Mouse (Mus musculus) spleen, postnatal 14 days (tissue): ENCODE measurements around the gene Slf2.

Source experiments
- DNase-seq, 2 experiments: peaks; one replicate each; pipeline ENCODE4 v3.0.0; 2021 to 2022; ENCODE audit warnings: low spot score in 2 of 2

The Slf2 gene

DNA sequence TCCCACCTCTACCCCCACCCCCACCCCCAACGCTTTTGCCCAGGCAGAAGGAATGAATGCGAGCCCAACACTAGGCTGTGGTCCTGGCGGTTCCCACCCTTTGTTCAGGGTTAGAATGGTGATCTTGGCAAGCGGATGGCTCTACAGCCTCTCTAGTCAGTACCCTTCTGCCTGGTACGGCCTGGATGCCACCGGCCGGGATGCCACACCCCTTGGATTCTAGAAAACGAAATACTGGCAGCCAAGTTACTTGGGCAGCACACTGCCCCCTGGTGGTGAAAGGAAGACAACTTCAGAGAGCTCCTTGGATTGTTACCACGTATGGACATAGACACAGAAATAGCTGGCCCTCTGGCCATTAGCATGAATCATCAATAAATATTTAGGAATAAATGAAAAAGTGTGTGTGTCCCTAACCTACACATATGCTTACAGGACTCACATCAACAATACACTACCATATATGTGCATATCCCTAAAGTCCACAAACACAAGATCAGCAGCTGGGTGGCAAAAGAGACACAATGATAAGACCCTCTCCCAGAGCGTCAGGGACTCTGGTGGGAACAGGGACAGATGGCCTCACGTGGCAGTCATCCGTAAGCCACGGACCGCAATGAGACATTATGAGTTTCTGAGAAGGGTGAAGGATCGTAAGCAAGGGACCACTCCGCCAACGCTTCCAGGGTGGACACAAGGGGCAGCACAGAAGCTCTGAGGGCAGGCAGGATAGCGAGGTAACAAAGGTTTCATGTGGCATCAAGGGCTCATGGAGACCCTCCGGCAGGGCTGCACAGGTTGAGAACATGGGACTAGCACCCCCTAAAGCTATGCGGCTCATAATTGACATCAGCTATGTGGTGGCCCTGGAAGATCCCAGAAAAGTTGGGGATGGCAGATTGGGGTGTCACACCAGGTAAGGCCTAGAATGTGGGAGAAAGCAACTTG, 100.1 kb downstream of the Slf2 start:
- peak in 1 of 2 experiments; percentile 61 for DNase-seq

DNA sequence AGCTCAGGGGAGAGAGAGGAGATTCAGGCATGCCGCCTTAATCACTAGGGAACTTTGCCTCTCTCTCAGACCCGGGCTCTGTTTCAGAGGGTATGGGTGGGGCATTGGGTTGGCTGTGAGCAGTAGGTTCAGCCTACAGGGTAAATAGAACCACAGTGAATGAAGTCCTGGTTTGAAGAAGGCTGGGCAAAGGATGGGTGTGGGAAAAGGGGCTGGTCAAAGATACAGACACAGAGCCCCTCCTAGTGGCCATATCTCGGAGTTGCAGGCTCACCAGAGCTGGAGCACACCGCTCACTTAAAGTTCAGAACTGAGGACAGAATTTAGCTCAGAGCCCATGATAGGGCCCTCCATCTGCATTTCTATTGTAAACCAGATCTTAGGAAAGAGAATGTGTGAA, 100.8 kb downstream of the Slf2 start:
- peak; percentile 38 to 62 for DNase-seq
